Mouse (Mus musculus): ENCODE measurements around the gene Trim6. TPM values are rescaled to one million over a fixed set of nuclear protein-coding genes. Genes with fewer than 3 reads are reported as not detected.
"Not testable (repeated sequence)": the region's sequence is repeated elsewhere in the genome, so short reads cannot be mapped to it uniquely, and the experiment has no call there.

The Trim6 gene
- polyA plus RNA-seq (2017; shearing (Covaris generic)) = 1 to 10 TPM in 2 of 3 experiments, not detected in 1; 1.4 to 2.2 TPM

- ATAC-seq = no peak
These were observed at the start of gene Trim6 for GRCm38 (mm10) chr7:104218701-104219569. Gene Trim6 (plus strand): TSS chr7:104218793.

- peak; percentile 72 for ATAC-seq
These were observed 48.9 kb upstream of the Trim6 start for GRCm38 (mm10) chr7:104169634-104170204.

GRCm38 (mm10) chr7:104175085-104175484 lies 43.5 kb upstream of the Trim6 start:
- no peak for ATAC-seq

DNA sequence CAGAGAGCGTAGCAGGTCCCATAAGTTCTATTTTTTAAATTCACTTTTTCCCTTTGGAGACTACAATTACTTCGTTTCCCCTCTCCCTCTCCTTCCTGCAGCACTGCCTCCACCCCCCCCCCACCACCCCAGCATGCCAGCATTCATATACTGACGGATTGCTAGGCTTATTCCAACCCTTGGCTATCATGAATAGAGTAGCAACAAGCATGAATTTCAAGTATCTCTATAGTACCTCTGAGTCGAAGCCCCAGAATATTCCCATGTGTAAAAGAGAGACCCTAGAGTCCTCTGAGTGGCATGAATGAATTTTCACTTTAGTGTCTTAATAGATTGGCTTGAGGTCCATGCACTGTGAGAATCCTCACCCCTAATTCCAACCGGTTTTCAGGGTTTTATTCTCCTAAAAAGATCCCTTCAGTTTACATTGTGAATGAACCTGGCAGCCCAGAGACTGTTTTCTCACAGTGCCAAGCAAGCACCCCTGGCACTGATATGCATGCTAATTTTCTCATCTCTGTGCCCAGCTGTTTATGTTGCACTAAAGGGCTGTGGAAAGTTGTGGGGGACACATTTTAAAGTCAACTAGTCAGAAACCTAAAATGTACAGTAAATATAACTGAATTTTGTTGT lies 40.1 kb upstream of the Trim6 start:
- ATAC-seq = no peak

DNA sequence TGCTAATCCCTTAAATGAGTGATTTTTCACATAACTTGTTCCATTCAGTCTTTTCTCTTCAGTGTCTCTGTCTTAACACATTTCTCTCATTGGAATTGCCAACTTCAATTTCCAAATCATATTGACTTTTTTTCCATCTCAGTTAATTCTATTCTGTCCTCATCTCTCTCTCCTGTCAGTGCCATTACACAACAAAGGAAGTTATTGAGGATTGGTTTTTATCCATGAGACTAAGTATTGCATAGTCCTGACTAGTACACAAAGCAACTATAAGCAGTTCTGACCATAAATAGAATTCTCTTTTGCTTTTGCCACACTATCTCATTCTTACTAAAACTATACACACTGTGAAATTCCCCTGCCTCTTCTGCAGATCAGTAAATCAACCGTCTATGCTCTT lies 39.5 kb upstream of the Trim6 start:
- ATAC-seq = no peak

- no peak for ATAC-seq
These were observed 35.3 kb upstream of the Trim6 start, which contains the start of gene Olfr648 for GRCm38 (mm10) chr7:104183292-104183691. Gene Olfr648 (minus strand): TSS chr7:104183392.

DNA sequence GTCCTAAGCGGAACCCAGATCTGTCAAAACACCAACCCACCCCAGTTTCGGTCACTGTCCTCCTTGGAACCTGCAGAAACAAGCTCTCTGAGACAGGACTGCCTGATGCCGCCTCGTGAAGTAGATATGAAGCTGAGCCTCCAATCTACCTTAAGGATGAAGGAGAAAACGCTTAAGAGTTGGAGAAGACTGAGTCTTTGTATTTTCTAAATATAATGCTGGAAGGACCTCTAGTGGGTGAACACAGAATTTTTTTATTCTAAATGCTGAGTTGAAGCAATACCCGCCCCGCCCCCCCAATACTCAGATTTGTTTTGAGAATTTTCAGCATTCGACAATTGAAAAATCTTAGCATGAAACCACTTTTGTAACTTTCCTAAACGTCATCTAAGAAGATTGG lies 27.3 kb upstream of the Trim6 start:
- ATAC-seq = no peak

GRCm38 (mm10) chr7:104195885-104196284 lies 22.7 kb upstream of the Trim6 start, which contains the start of gene Olfr649:
Gene Olfr649 (minus strand): TSS chr7:104195985.
- no peak for ATAC-seq

DNA sequence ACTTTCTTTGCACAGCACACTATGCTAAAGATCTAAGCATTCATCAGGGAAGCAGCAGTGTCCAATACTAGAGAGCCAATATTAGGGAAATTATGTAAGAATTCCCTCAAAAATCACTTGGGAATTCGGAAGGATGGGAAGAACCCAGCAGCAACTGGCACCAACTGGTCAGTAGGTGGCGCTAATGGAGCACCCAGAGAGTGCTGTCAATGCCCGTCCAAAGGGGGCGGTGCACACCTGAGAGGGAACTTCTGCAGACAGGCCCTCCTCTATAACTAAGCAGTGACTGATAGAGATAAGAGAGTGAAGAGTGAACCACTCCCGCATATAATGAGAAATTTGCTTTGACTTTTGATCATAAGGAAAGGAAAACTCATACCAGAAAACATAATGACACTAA lies 18.8 kb upstream of the Trim6 start:
- ATAC-seq = peak; percentile 95

GRCm38 (mm10) chr7:104206197-104206596 lies 12.4 kb upstream of the Trim6 start:
- ATAC-seq = no peak

- no peak for ATAC-seq
These were observed 2.5 kb upstream of the Trim6 start for GRCm38 (mm10) chr7:104216011-104216535.

- ATAC-seq = peak; percentile 48
These were observed 712 bp upstream of the Trim6 start for GRCm38 (mm10) chr7:104217881-104218280.

- ATAC-seq = peak; percentile 82
These were observed 12.6 kb downstream of the Trim6 start for GRCm38 (mm10) chr7:104231203-104231602.

GRCm38 (mm10) chr7:104240857-104241256 lies 22.3 kb downstream of the Trim6 start:
- no peak for ATAC-seq

GRCm38 (mm10) chr7:104243616-104244015 lies 25.0 kb downstream of the Trim6 start:
- no peak for ATAC-seq

- peak; percentile 97 for ATAC-seq
These were observed 25.9 kb downstream of the Trim6 start, which contains the start of gene Trim34a for GRCm38 (mm10) chr7:104244287-104245181. Gene Trim34a (plus strand): TSS chr7:104244457.

GRCm38 (mm10) chr7:104260380-104260779 lies 41.8 kb downstream of the Trim6 start:
- ATAC-seq = not testable (repeated sequence)

- ATAC-seq = not testable (repeated sequence)
These were observed 46.7 kb downstream of the Trim6 start for GRCm38 (mm10) chr7:104265335-104265734.

- ATAC-seq = not testable (repeated sequence)
These were observed 60.8 kb downstream of the Trim6 start for GRCm38 (mm10) chr7:104279361-104279760.

Measured in inflammation-experienced regulatory T-cells, adult 6 months (primary cell).